Mouse (Mus musculus): ENCODE data around the gene Pdia3. TPM values are rescaled to one million over a fixed set of nuclear protein-coding genes. Genes with fewer than 3 reads are reported as not detected.

Pdia3 gene
- polyA plus RNA-seq, 1 experiment from 2014 or later = 249 TPM

DNA sequence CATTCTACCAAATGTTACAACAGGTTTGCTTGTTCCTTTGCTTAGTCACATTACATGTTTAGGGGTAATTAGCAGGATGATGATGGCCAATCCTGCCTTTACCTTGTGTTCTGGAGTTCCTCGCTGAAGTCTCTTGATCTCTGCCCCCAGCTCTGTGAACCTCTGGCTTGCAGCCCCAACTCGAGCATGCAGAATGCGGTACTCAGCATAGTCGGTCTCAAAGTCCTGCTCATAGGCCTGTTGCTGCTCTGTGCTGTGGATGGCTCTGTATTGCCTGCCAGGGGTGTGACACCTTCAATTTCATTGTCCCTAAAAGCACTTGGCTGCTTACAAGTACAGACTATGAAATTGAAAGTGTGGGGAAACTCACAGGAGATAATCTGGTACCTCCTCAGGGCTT lies 26.2 kb downstream of the Pdia3 start:
- no peak for DNase-seq
- Histone ChIP-seq H3K9ac (replicated peaks; ENCODE audit: low read length) (no peak overlapping the region), H3K4me3 (replicated peaks; ENCODE audit: low read depth, low read length) (no peak overlapping the region), H3K27me3 (ENCODE audit: control insufficient read depth, insufficient read depth, low read length) (peaks cover 25% of the 10 kb centered on the region), H3K36me3 (ENCODE audit: control insufficient read depth, insufficient read depth, low read length) (peaks cover 50% of the 10 kb centered on the region), H3K4me1 (ENCODE audit: control insufficient read depth, insufficient read depth, low read length) (peaks cover 10% of the 10 kb centered on the region; the same call in 1 of the 2 replicates), H3K4me2 (ENCODE audit: low read length) (no peak overlapping the region), H3K9me3 (ENCODE audit: control insufficient read depth, low read length) (no peaks in the 10 kb centered on the region), H3K27ac (replicated peaks; ENCODE audit: low read depth, low read length) (no peak overlapping the region)
- no peak for ATAC-seq (ENCODE audit: low FRiP score, low TSS enrichment)
- WGBS = 81% methylated on average over 4 of the region's 4 CpGs

DNA sequence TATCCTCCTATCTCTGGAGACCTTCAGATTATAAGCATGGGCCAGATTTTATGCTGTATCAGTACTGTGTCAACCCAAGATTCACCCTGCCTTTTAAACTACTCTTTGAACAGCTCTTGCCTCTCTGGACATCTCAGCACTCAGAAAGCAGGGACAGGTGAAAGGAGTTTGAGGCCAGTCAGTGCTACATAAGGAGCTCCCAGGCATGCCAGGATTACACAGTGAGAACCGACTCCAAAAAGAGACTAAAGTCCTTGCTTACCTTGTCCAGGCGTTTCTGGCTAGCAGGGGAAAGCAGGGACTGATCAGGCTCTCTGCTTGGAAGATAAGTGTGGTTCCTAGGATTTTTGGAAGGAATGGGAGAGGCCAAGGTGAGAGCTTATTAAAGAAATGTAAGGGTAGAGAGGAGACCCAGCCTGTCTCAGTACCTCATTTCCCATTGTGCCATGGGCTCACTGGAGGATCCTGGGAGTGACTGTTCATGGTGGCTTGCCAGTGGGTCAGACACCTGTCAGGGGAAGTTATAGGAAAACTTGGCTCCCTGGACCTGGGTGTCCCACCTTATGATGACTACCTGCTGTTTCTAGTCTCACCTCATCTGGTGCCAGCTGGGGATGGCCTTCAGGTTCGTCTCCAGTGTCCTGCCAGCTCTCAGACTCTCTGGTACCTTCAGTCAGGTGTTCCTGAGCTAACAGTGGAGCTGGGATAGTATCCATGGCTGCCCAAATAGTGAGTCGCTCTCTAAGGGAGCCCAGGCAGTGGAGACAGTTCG lies 27.4 kb downstream of the Pdia3 start:
- 63% methylated on average over 5 of the region's 5 CpGs for WGBS
- H3K36me3 ChIP-seq (ENCODE audit: control insufficient read depth, insufficient read depth, low read length) = peaks cover 37% of the 10 kb centered on the region

DNA sequence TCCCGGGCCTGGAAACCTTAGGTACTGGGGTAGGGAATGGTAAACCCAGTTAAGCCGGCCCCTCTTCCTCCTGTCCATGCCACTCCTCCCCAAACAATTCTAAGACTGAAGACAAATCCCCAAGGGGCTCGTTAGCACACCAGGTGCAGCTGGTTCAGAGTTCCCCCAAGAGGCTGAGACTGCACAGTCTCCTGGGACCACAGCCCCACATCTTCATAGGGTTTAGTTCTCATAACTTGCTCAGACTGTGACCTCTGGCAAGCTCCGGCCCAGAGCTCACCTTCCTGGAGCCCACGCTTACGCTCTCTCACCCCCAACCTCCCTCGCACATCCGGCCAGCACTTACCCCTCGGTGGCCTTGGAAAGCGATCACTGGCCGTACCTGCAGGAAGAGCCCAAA lies 28.2 kb downstream of the Pdia3 start:
- Histone ChIP-seq H3K4me1 (ENCODE audit: control insufficient read depth, insufficient read depth, low read length) (peaks cover 10% of the 10 kb centered on the region; the same call in 1 of the 2 replicates), H3K36me3 (ENCODE audit: control insufficient read depth, insufficient read depth, low read length) (peaks cover 31% of the 10 kb centered on the region), H3K9me3 (ENCODE audit: control insufficient read depth, low read length) (no peaks in the 10 kb centered on the region), H3K27me3 (ENCODE audit: control insufficient read depth, insufficient read depth, low read length) (peaks cover 25% of the 10 kb centered on the region), H3K9ac (replicated peaks; ENCODE audit: low read length) (no peak overlapping the region; the same call in 1 of the 2 replicates), H3K4me3 (replicated peaks; ENCODE audit: low read depth, low read length) (peak overlapping the region; percentile 22; the same call in 1 of the 2 replicates), H3K4me2 (ENCODE audit: low read length) (peak overlapping the region; percentile 48), H3K27ac (replicated peaks; ENCODE audit: low read depth, low read length) (no peak overlapping the region)
- WGBS = 10% methylated on average over 11 of the region's 11 CpGs
- DNase-seq (no peak), ATAC-seq (ENCODE audit: low FRiP score, low TSS enrichment) (0 out of 2 replicates have a peak, but pooled peaks have one; percentile 24)

More for the DNA sequence above, 27.4 kb downstream of the Pdia3 start:
- no peak for DNase-seq
- H3K27ac ChIP-seq (replicated peaks; ENCODE audit: low read depth, low read length) = no peak overlapping the region
- H3K4me2 ChIP-seq (ENCODE audit: low read length) = no peak overlapping the region
- ATAC-seq (ENCODE audit: low FRiP score, low TSS enrichment) = no peak
- no peaks in the 10 kb centered on the region for H3K9me3 ChIP-seq (ENCODE audit: control insufficient read depth, low read length)
- peaks cover 10% of the 10 kb centered on the region; the same call in 1 of the 2 replicates for H3K4me1 ChIP-seq (ENCODE audit: control insufficient read depth, insufficient read depth, low read length)
- no peak overlapping the region for H3K4me3 ChIP-seq (replicated peaks; ENCODE audit: low read depth, low read length)
- H3K9ac ChIP-seq (replicated peaks; ENCODE audit: low read length) = no peak overlapping the region
- peaks cover 25% of the 10 kb centered on the region for H3K27me3 ChIP-seq (ENCODE audit: control insufficient read depth, insufficient read depth, low read length)

DNA sequence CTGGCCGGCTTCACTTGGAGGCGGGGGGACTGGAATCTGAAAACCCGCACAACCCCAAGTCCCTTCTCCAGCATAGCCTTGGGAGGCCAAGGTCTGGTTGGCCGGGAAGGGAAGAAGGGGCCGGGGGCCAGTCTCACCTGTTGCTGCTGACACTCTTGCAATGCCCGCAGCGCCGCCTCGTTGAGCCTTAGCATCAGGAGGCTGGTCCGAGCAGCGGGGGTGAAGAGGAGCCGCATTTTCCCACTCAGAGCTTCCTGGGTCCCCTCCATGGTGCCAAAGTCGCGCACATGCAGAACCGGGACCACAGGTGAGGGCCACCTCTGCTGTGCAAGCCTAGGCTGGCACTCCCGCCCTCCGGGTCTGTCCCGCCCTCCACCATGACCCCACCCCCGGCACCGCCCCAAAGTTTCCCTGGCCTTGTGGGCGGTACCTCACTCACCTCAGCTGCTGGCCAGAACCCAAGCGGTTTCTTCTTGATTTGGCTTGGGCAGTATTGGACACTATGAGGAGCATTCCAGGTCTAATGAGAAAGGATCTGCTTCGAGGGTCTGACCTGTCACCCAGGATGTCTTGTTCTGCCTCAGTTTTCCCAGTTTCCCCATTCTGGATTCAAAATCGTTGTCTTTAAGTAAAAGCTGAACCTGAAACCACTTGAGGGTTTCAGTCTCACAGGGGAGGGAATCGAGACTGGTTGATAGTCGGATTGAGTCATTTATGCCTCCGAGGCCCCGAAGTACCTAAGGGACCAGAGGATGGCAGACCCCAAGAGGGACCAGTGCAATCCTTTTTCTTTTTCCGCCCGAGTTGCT lies 28.9 kb downstream of the Pdia3 start:
- no peak for DNase-seq
- H3K9me3 ChIP-seq (ENCODE audit: control insufficient read depth, low read length) = no peaks in the 10 kb centered on the region
- peaks cover 10% of the 10 kb centered on the region; the same call in 1 of the 2 replicates for H3K4me1 ChIP-seq (ENCODE audit: control insufficient read depth, insufficient read depth, low read length)
- peak overlapping the region; percentile 12; the same call in 1 of the 2 replicates for H3K9ac ChIP-seq (replicated peaks; ENCODE audit: low read length)
- no peak overlapping the region for H3K27ac ChIP-seq (replicated peaks; ENCODE audit: low read depth, low read length)
- ATAC-seq (ENCODE audit: low FRiP score, low TSS enrichment) = peak; percentile 20; the same call in 1 of the 2 replicates
- WGBS = 2% methylated on average over 30 of the region's 30 CpGs
- H3K36me3 ChIP-seq (ENCODE audit: control insufficient read depth, insufficient read depth, low read length) = peaks cover 25% of the 10 kb centered on the region
- H3K4me2 ChIP-seq (ENCODE audit: low read length) = peak overlapping the region; percentile 48
- H3K4me3 ChIP-seq (replicated peaks; ENCODE audit: low read depth, low read length) = peak overlapping the region; percentile 22
- peaks cover 25% of the 10 kb centered on the region for H3K27me3 ChIP-seq (ENCODE audit: control insufficient read depth, insufficient read depth, low read length)

- H3K4me2 ChIP-seq (ENCODE audit: low read length) = peak overlapping the region; percentile 48
- no peak overlapping the region for H3K27ac ChIP-seq (replicated peaks; ENCODE audit: low read depth, low read length)
- no peak for ATAC-seq (ENCODE audit: low FRiP score, low TSS enrichment)
- H3K4me3 ChIP-seq (replicated peaks; ENCODE audit: low read depth, low read length) = no peak overlapping the region
- no peaks in the 10 kb centered on the region for H3K9me3 ChIP-seq (ENCODE audit: control insufficient read depth, low read length)
- no peak overlapping the region for H3K9ac ChIP-seq (replicated peaks; ENCODE audit: low read length)
- no peak for DNase-seq
- peaks cover 25% of the 10 kb centered on the region for H3K27me3 ChIP-seq (ENCODE audit: control insufficient read depth, insufficient read depth, low read length)
- H3K36me3 ChIP-seq (ENCODE audit: control insufficient read depth, insufficient read depth, low read length) = peaks cover 19% of the 10 kb centered on the region
- peaks cover 10% of the 10 kb centered on the region; the same call in 1 of the 2 replicates for H3K4me1 ChIP-seq (ENCODE audit: control insufficient read depth, insufficient read depth, low read length)
- 23% methylated on average over 8 of the region's 8 CpGs for WGBS
These were observed 29.4 kb downstream of the Pdia3 start for GRCm38 (mm10) chr2:121443068-121443349.

DNA sequence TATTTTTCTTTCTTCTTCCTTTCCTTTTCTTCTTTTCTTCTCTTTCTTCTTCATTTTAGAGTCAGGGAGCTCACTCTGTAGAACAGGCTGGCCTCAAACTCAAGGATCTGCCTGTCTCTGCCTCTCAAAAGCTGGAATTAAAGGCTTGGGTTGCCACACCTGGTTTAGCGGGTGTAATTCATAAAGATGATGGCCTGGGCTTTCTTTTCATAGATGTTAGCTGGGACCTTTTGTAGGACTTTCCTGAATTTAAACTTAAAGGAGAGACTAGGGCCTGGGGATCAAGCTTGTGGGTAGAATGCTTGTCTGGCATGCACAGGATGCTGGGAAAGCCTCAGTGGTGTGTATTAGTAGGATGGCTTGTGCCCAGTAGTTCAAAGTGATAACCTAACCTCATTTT lies 30.6 kb downstream of the Pdia3 start, which contains the start of gene Ell3:
TSS of gene Ell3 (minus strand) at position 101 of the 400 bp plus-strand sequence.
- WGBS = 88% methylated on average over 1 of the region's 1 CpGs
- Histone ChIP-seq H3K9me3 (ENCODE audit: control insufficient read depth, low read length) (no peaks in the 10 kb centered on the region), H3K27me3 (ENCODE audit: control insufficient read depth, insufficient read depth, low read length) (peaks cover 25% of the 10 kb centered on the region), H3K4me1 (ENCODE audit: control insufficient read depth, insufficient read depth, low read length) (peaks cover 10% of the 10 kb centered on the region; the same call in 1 of the 2 replicates), H3K36me3 (ENCODE audit: control insufficient read depth, insufficient read depth, low read length) (peaks cover 8% of the 10 kb centered on the region), H3K27ac (replicated peaks; ENCODE audit: low read depth, low read length) (no peak within 1 kb of the TSS), H3K9ac (replicated peaks; ENCODE audit: low read length) (no peak within 1 kb of the TSS), H3K4me3 (replicated peaks; ENCODE audit: low read depth, low read length) (no peak within 1 kb of the TSS), H3K4me2 (ENCODE audit: low read length) (no peak within 1 kb of the TSS; the same call in 1 of the 2 replicates)
- ATAC-seq (ENCODE audit: low FRiP score, low TSS enrichment) (no peak), DNase-seq (no peak)

GRCm38 (mm10) chr2:121445117-121445516 lies 31.5 kb downstream of the Pdia3 start:
- H3K27ac ChIP-seq (replicated peaks; ENCODE audit: low read depth, low read length) = no peak overlapping the region
- H3K9me3 ChIP-seq (ENCODE audit: control insufficient read depth, low read length) = no peaks in the 10 kb centered on the region
- peaks cover 25% of the 10 kb centered on the region for H3K27me3 ChIP-seq (ENCODE audit: control insufficient read depth, insufficient read depth, low read length)
- H3K9ac ChIP-seq (replicated peaks; ENCODE audit: low read length) = no peak overlapping the region
- ATAC-seq (ENCODE audit: low FRiP score, low TSS enrichment) (no peak), DNase-seq (no peak)
- no peak overlapping the region for H3K4me2 ChIP-seq (ENCODE audit: low read length)
- H3K4me1 ChIP-seq (ENCODE audit: control insufficient read depth, insufficient read depth, low read length) = peaks cover 11% of the 10 kb centered on the region
- 91% methylated on average over 3 of the region's 3 CpGs for WGBS
- H3K36me3 ChIP-seq (ENCODE audit: control insufficient read depth, insufficient read depth, low read length) = no peaks in the 10 kb centered on the region
- no peak overlapping the region for H3K4me3 ChIP-seq (replicated peaks; ENCODE audit: low read depth, low read length)

- Histone ChIP-seq H3K4me3 (replicated peaks; ENCODE audit: low read depth, low read length) (no peak overlapping the region), H3K36me3 (ENCODE audit: control insufficient read depth, insufficient read depth, low read length) (peaks cover 5% of the 10 kb centered on the region; the same call in 1 of the 2 replicates), H3K27me3 (ENCODE audit: control insufficient read depth, insufficient read depth, low read length) (peaks cover 17% of the 10 kb centered on the region), H3K4me2 (ENCODE audit: low read length) (no peak overlapping the region), H3K9me3 (ENCODE audit: control insufficient read depth, low read length) (no peaks in the 10 kb centered on the region), H3K9ac (replicated peaks; ENCODE audit: low read length) (no peak overlapping the region), H3K27ac (replicated peaks; ENCODE audit: low read depth, low read length) (no peak overlapping the region), H3K4me1 (ENCODE audit: control insufficient read depth, insufficient read depth, low read length) (peaks cover 22% of the 10 kb centered on the region)
- ATAC-seq (ENCODE audit: low FRiP score, low TSS enrichment) (no peak), DNase-seq (no peak)
- 80% methylated on average over 4 of the region's 4 CpGs for WGBS
These were observed 32.9 kb downstream of the Pdia3 start for GRCm38 (mm10) chr2:121446506-121446905.
